Mouse (Mus musculus) ES-Bruce4 (cell line): ENCODE measurements at regions not wholly inside any gene's neighbourhood (a gene's known extent, or its start where the extent isn't known, plus 50 kb on each side); places are given as distances from the start of the nearest gene placed in this dataset.
A peak's percentile ranks its signal among the peaks of the same experiment; 100 is the strongest.
"Not testable (repeated sequence)": the region's sequence is repeated elsewhere in the genome, so short reads cannot be mapped to it uniquely, and the experiment has no call there.

Experiments used
- H3K27ac ChIP-seq: 2 replicates; pipeline ENCODE4 v1.5.1; 2012; ENCODE audit warnings: low read length, inconsistent platforms; ENCODE audit not compliant: insufficient read depth
- H3K27me3 ChIP-seq: 2 replicates; pipeline ENCODE4 v1.6.1; 2012; ENCODE audit warnings: mild to moderate bottlenecking, low read length, inconsistent platforms; ENCODE audit not compliant: control insufficient read depth, poor library complexity, insufficient read depth, severe bottlenecking
- H3K36me3 ChIP-seq: 2 replicates; pipeline ENCODE4 v1.6.1; 2012; ENCODE audit warnings: inconsistent platforms, mild to moderate bottlenecking, low read length, moderate library complexity; ENCODE audit not compliant: control insufficient read depth, poor library complexity, insufficient read depth, severe bottlenecking
- H3K4me1 ChIP-seq: one replicate; pipeline ENCODE4 v1.8.1; 2011; ENCODE audit warnings: low read length; ENCODE audit not compliant: control insufficient read depth, insufficient read depth
- H3K4me3 ChIP-seq: 2 replicates; pipeline ENCODE4 v1.5.1; 2011; ENCODE audit warnings: low read depth, mild to moderate bottlenecking, low read length
- H3K9ac ChIP-seq: 2 replicates; pipeline ENCODE4 v1.6.1; 2012; ENCODE audit warnings: low read depth, mild to moderate bottlenecking, inconsistent platforms; ENCODE audit not compliant: poor library complexity, severe bottlenecking
- H3K9me3 ChIP-seq: replicated peaks from 2 replicates; pipeline ENCODE4 v1.6.1; 2012; ENCODE audit warnings: mild to moderate bottlenecking, low read length, inconsistent platforms; ENCODE audit not compliant: control insufficient read depth, poor library complexity, insufficient read depth, severe bottlenecking
- CTCF ChIP-seq: IDR thresholded peaks from one replicate; pipeline ENCODE4 v1.8.1; 2011; ENCODE audit warnings: low read depth, low read length
- EP300 ChIP-seq: IDR thresholded peaks from 2 replicates; pipeline ENCODE4 v1.6.1; 2011; ENCODE audit warnings: low read depth, low read length; ENCODE audit not compliant: insufficient read depth
- POLR2A ChIP-seq: IDR thresholded peaks from one replicate; pipeline ENCODE4 v1.8.1; 2011; ENCODE audit warnings: low read length; ENCODE audit not compliant: insufficient read depth

DNA sequence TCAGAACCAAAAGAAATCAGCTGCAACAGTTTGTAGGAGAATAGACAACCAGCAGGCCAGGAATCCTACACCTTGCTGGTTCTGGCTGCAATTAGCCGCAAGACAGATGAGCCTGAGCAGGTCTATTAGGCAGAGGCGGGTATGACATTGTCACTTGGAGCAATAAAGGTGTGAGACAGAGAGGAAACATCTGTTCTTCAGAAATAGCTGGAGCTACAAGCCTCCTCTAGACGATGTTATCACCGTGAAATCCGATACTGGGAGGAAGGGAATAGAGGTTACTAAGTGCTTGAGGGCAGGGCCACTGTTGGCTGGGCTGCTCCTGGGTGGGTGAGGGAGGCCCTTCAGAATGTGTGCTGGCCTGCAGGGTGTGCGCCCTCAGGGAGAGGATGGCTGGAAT lies 135.8 kb upstream of the Sulf2 start:
- H3K27ac ChIP-seq = no peak overlapping the region
- TF ChIP-seq CTCF (no peak), EP300 (peak; percentile 43; the same call in 1 of the 2 replicates)
- no peaks in the 10 kb centered on the region for H3K4me1 ChIP-seq
- no peaks in the 10 kb centered on the region for H3K36me3 ChIP-seq
- H3K27me3 ChIP-seq = no peaks in the 10 kb centered on the region
- H3K9ac ChIP-seq = no peak overlapping the region
- no peak overlapping the region for H3K4me3 ChIP-seq
- no peaks in the 10 kb centered on the region for H3K9me3 ChIP-seq

- Histone ChIP-seq H3K27ac (no peak overlapping the region), H3K9ac (no peak overlapping the region), H3K27me3 (no peaks in the 10 kb centered on the region), H3K4me1 (no peaks in the 10 kb centered on the region), H3K36me3 (no peaks in the 10 kb centered on the region), H3K4me3 (no peak overlapping the region), H3K9me3 (no peaks in the 10 kb centered on the region)
- TF ChIP-seq CTCF (no peak), POLR2A (no peak), EP300 (no peak)
Measured at GRCm38 (mm10) chr2:166290826-166291225, 135.4 kb upstream of the Sulf2 start.

DNA sequence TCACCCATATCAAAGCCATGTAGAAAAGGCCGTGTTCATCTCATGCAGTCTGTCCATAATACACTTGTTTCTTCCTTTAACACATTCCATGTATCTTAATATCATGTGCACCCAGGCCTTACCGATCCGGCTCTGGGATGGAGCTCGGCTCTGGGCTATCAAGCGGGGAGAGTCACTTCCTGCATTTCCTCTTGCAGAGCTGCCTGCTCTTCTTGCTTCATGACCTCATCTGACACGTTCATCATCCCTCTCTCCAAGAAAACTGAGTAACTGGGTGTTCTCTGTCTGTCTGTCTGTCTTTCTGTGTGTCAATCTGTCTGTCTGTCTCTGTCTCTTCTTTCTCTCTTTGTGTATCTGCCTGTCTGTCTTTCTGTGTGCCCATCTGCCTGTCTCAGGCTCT lies 133.7 kb upstream of the Sulf2 start:
- Histone ChIP-seq H3K27me3 (no peaks in the 10 kb centered on the region), H3K9me3 (no peaks in the 10 kb centered on the region), H3K4me3 (no peak overlapping the region), H3K36me3 (no peaks in the 10 kb centered on the region), H3K4me1 (no peaks in the 10 kb centered on the region), H3K27ac (no peak overlapping the region), H3K9ac (no peak overlapping the region)
- no peak for TF ChIP-seq CTCF

- H3K4me3 ChIP-seq, H3K27ac ChIP-seq, H3K9ac ChIP-seq, H3K9me3 ChIP-seq, H3K36me3 ChIP-seq, H3K27me3 ChIP-seq, H3K4me1 ChIP-seq: not testable (repeated sequence)
Measured at GRCm38 (mm10) chr2:166281137-166281536, 125.7 kb upstream of the Sulf2 start.

GRCm38 (mm10) chr2:166280651-166281127 lies 125.2 kb upstream of the Sulf2 start:
- no peak overlapping the region for H3K9ac ChIP-seq
- peaks cover 2% of the 10 kb centered on the region for H3K4me1 ChIP-seq
- TF ChIP-seq CTCF (no peak), EP300 (no peak), POLR2A (no peak)
- no peak overlapping the region for H3K27ac ChIP-seq
- H3K27me3 ChIP-seq = no peaks in the 10 kb centered on the region
- H3K9me3 ChIP-seq = peaks cover 5% of the 10 kb centered on the region; the same call in 1 of the 2 replicates
- H3K36me3 ChIP-seq = no peaks in the 10 kb centered on the region
- H3K4me3 ChIP-seq = no peak overlapping the region

DNA sequence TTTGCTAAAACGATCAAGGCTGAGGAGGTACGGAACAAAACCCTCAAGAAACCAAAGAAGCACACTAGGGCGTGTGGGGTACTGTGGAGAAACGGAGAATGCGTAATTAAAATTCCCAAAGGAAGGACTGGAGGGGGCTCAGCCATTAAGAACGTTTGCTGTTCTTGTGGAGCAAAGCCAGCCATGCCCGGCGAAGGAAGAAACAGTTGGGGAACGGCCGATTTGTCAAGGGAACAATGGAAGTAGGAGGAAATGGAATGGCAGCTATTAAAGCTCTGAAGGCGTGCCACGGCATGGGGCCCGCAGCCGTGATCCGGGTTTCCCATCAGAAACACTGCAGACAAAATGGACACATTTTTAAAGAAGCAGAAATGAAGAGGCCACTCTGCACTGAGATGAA lies 124.2 kb upstream of the Sulf2 start:
- Histone ChIP-seq H3K4me1 (peaks cover 2% of the 10 kb centered on the region), H3K27ac (no peak overlapping the region), H3K4me3 (no peak overlapping the region), H3K36me3 (no peaks in the 10 kb centered on the region), H3K27me3 (no peaks in the 10 kb centered on the region), H3K9me3 (peaks cover 5% of the 10 kb centered on the region; the same call in 1 of the 2 replicates), H3K9ac (no peak overlapping the region)
- TF ChIP-seq CTCF (no peak), EP300 (no peak), POLR2A (no peak)

DNA sequence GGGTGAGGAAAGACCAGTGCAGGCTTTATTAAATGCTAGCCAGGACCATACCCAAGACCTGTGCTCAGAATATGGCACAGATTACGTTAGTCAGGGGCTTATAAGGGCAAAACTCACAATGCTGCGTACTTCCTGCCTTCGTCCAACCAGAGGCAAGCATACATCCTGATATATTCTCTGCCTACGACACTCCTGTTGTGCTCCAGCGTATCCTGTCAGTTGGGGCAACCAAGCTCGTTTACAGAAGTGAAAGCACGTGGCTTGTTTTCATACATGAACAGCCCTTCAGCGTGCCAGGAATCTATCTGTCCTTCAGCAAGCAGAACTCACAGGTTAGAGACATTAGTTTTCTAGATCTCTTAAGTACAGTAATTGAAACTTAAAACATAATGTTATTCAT lies 119.9 kb upstream of the Sulf2 start:
- peaks cover 5% of the 10 kb centered on the region; the same call in 1 of the 2 replicates for H3K9me3 ChIP-seq

More for the DNA sequence above, 119.9 kb upstream of the Sulf2 start:
- H3K9ac ChIP-seq = no peak overlapping the region
- H3K4me1 ChIP-seq = no peaks in the 10 kb centered on the region
- TF ChIP-seq POLR2A (no peak), EP300 (no peak), CTCF (no peak)
- H3K36me3 ChIP-seq = no peaks in the 10 kb centered on the region
- H3K27me3 ChIP-seq = no peaks in the 10 kb centered on the region
- H3K4me3 ChIP-seq = no peak overlapping the region
- no peak overlapping the region for H3K27ac ChIP-seq
